Mouse (Mus musculus) forebrain, embryonic 14.5 days (tissue): ENCODE results near the gene Tnf. TPM values are rescaled to one million over a fixed set of nuclear protein-coding genes. Genes with fewer than 3 reads are reported as not detected.

ENCODE experiments used
- ATAC-seq: fragments of 200-750 bp; cut with Nextera tagmentation; 2 replicates; pipeline ENCODE4 v1.8.0; 2017; ENCODE audit warnings: mild to moderate bottlenecking, moderate library complexity
- DNase-seq: peaks from one replicate; pipeline ENCODE4 v3.0.0-alpha.2; 2015; ENCODE audit warnings: low spot score
- H3K27ac ChIP-seq: fragments of 300-500 bp; sonication (generic); 2 replicates; pipeline ENCODE4 v1.5.1; 2014; ENCODE audit warnings: low read depth, mild to moderate bottlenecking, control low read depth, low read length, moderate library complexity
- H3K27me3 ChIP-seq: fragments of 300-500 bp; sonication (generic); replicated peaks from 2 replicates; pipeline ENCODE4 v1.6.1; 2014; ENCODE audit warnings: low read length, control low read depth, mixed read lengths; ENCODE audit not compliant: control insufficient read depth, insufficient read depth
- H3K36me3 ChIP-seq: fragments of 300-500 bp; sonication (generic); 2 replicates; pipeline ENCODE4 v1.6.1; 2014; ENCODE audit warnings: low read length, control low read depth; ENCODE audit not compliant: control insufficient read depth, insufficient read depth
- H3K4me1 ChIP-seq: fragments of 300-500 bp; sonication (generic); 2 replicates; pipeline ENCODE4 v1.6.1; 2014; ENCODE audit warnings: antibody characterized with exemption, low read length, control low read depth; ENCODE audit not compliant: control insufficient read depth, insufficient read depth
- H3K4me2 ChIP-seq: fragments of 300-500 bp; sonication (generic); 2 replicates; pipeline ENCODE4 v1.6.1; 2014; ENCODE audit warnings: mild to moderate bottlenecking, control low read depth, low read length
- H3K4me3 ChIP-seq: fragments of 300-500 bp; sonication (generic); 2 replicates; pipeline ENCODE4 v1.5.1; 2014; ENCODE audit warnings: low read depth, low read length, control low read depth
- H3K9ac ChIP-seq: fragments of 300-500 bp; sonication (generic); 2 replicates; pipeline ENCODE4 v1.6.1; 2014; ENCODE audit warnings: mild to moderate bottlenecking, low read length, control low read depth, moderate library complexity
- H3K9me3 ChIP-seq: fragments of 300-500 bp; sonication (generic); replicated peaks from 2 replicates; pipeline ENCODE4 v1.6.1; 2016; ENCODE audit warnings: low read length, control low read depth, mixed read lengths; ENCODE audit not compliant: control insufficient read depth
- WGBS: fragments of 180-500 bp; shearing (Covaris S2); extraction: QIAGEN DNeasy Blood & Tissue Kit; methylation state at CpG from one replicate; pipeline ENCODE4 v1.1.7; 2014; 5-methylcytosine and 5-hydroxymethylcytosine counted together
- polyA plus RNA-seq: library from polyadenylated mRNA; unstranded; fragments of >200 nt; fragmentation: Nextera tagmentation; extraction: Ambion mirVana; gene quantifications from 2 replicates; pipeline ENCODE4 v1.2.1, GENCODE M21; 2014

The Tnf gene
- polyA plus RNA-seq, 1 experiment from 2014 or later = not detected

- peaks cover 18% of the 10 kb centered on the region for H3K4me1 ChIP-seq
- H3K36me3 ChIP-seq = peaks cover 28% of the 10 kb centered on the region
- peak within 1 kb of the TSS; percentile 98 for H3K4me2 ChIP-seq
- H3K9me3 ChIP-seq = no peaks in the 10 kb centered on the region
- WGBS = under 1% methylated on average over 71 of the region's 89 CpGs
- peak; percentile 100 for DNase-seq
- peak; percentile 95 for ATAC-seq
- H3K9ac ChIP-seq = peak within 1 kb of the TSS; percentile 99
- H3K27me3 ChIP-seq = no peaks in the 10 kb centered on the region
- peak within 1 kb of the TSS; percentile 100 for H3K4me3 ChIP-seq
- H3K27ac ChIP-seq = peak within 1 kb of the TSS; percentile 97
Observed at GRCm38 (mm10) chr17:35164568-35165450, 37.0 kb downstream of the Tnf start, which contains the start of gene Prrc2a. Gene Prrc2a (minus strand): TSS chr17:35164897.

GRCm38 (mm10) chr17:35164218-35164567 is 37.6 kb downstream of the Tnf start:
- under 1% methylated on average over 23 of the region's 28 CpGs for WGBS
- Histone ChIP-seq H3K4me1 (peaks cover 18% of the 10 kb centered on the region), H3K9me3 (no peaks in the 10 kb centered on the region), H3K4me3 (peak overlapping the region; percentile 100), H3K27me3 (no peaks in the 10 kb centered on the region), H3K27ac (peak overlapping the region; percentile 97), H3K9ac (peak overlapping the region; percentile 99), H3K4me2 (peak overlapping the region; percentile 98), H3K36me3 (peaks cover 34% of the 10 kb centered on the region)
- no peak for DNase-seq
- no peak for ATAC-seq

- peak overlapping the region; percentile 98 for H3K4me2 ChIP-seq
- H3K27me3 ChIP-seq = no peaks in the 10 kb centered on the region
- no peak for ATAC-seq
- DNase-seq = no peak
- peaks cover 41% of the 10 kb centered on the region for H3K36me3 ChIP-seq
- no peaks in the 10 kb centered on the region for H3K9me3 ChIP-seq
- H3K27ac ChIP-seq = peak overlapping the region; percentile 97
- peak overlapping the region; percentile 99 for H3K9ac ChIP-seq
- 14% methylated on average over 8 of the region's 8 CpGs for WGBS
- H3K4me3 ChIP-seq = peak overlapping the region; percentile 100
- H3K4me1 ChIP-seq = peaks cover 18% of the 10 kb centered on the region
Observed at GRCm38 (mm10) chr17:35163326-35164081, 38.3 kb downstream of the Tnf start.

- Histone ChIP-seq H3K4me2 (peak overlapping the region; percentile 98), H3K4me3 (peak overlapping the region; percentile 100), H3K27ac (no peak overlapping the region), H3K9ac (peak overlapping the region; percentile 99), H3K36me3 (peaks cover 49% of the 10 kb centered on the region), H3K27me3 (no peaks in the 10 kb centered on the region), H3K9me3 (no peaks in the 10 kb centered on the region), H3K4me1 (peaks cover 18% of the 10 kb centered on the region)
- WGBS = 46% methylated on average over 12 of the region's 12 CpGs
- no peak for DNase-seq
- no peak for ATAC-seq
Observed at GRCm38 (mm10) chr17:35162730-35163129, 39.1 kb downstream of the Tnf start.

GRCm38 (mm10) chr17:35162121-35162520 is 39.7 kb downstream of the Tnf start:
- peaks cover 18% of the 10 kb centered on the region for H3K4me1 ChIP-seq
- H3K27ac ChIP-seq = no peak overlapping the region
- peak overlapping the region; percentile 100 for H3K4me3 ChIP-seq
- no peaks in the 10 kb centered on the region for H3K27me3 ChIP-seq
- 79% methylated on average over 14 of the region's 14 CpGs for WGBS
- no peak for DNase-seq
- peak overlapping the region; percentile 99 for H3K9ac ChIP-seq
- peaks cover 55% of the 10 kb centered on the region for H3K36me3 ChIP-seq
- H3K9me3 ChIP-seq = no peaks in the 10 kb centered on the region
- H3K4me2 ChIP-seq = peak overlapping the region; percentile 98
- no peak for ATAC-seq

GRCm38 (mm10) chr17:35161421-35161820 is 40.4 kb downstream of the Tnf start:
- no peak overlapping the region; the same call in 1 of the 2 replicates for H3K4me3 ChIP-seq
- no peaks in the 10 kb centered on the region for H3K9me3 ChIP-seq
- no peak for DNase-seq
- no peak overlapping the region for H3K27ac ChIP-seq
- no peak for ATAC-seq
- no peaks in the 10 kb centered on the region for H3K27me3 ChIP-seq
- WGBS = 86% methylated on average over 11 of the region's 11 CpGs
- H3K4me2 ChIP-seq = no peak overlapping the region
- no peak overlapping the region for H3K9ac ChIP-seq
- H3K36me3 ChIP-seq = peaks cover 62% of the 10 kb centered on the region
- H3K4me1 ChIP-seq = peaks cover 18% of the 10 kb centered on the region

GRCm38 (mm10) chr17:35159638-35160037 is 42.2 kb downstream of the Tnf start:
- H3K4me3 ChIP-seq = no peak overlapping the region
- no peak overlapping the region for H3K9ac ChIP-seq
- no peaks in the 10 kb centered on the region for H3K9me3 ChIP-seq
- DNase-seq (no peak), ATAC-seq (no peak)
- no peak overlapping the region for H3K4me2 ChIP-seq
- H3K36me3 ChIP-seq = peaks cover 80% of the 10 kb centered on the region
- WGBS = 83% methylated on average over 7 of the region's 7 CpGs
- no peaks in the 10 kb centered on the region for H3K27me3 ChIP-seq
- H3K4me1 ChIP-seq = peaks cover 12% of the 10 kb centered on the region
- H3K27ac ChIP-seq = no peak overlapping the region

GRCm38 (mm10) chr17:35158850-35159593 is 42.8 kb downstream of the Tnf start:
- peaks cover 86% of the 10 kb centered on the region for H3K36me3 ChIP-seq
- ATAC-seq = no peak
- H3K9me3 ChIP-seq = no peaks in the 10 kb centered on the region
- no peak overlapping the region for H3K4me3 ChIP-seq
- H3K27me3 ChIP-seq = no peaks in the 10 kb centered on the region
- no peak overlapping the region for H3K9ac ChIP-seq
- H3K4me1 ChIP-seq = peaks cover 12% of the 10 kb centered on the region
- WGBS = 94% methylated on average over 16 of the region's 16 CpGs
- H3K4me2 ChIP-seq = no peak overlapping the region
- no peak for DNase-seq
- no peak overlapping the region for H3K27ac ChIP-seq
